Mouse (Mus musculus): Measurements from ENCODE around the gene Milr1. TPM values are rescaled to one million over a fixed set of nuclear protein-coding genes. Genes with fewer than 3 reads are reported as not detected.

The Milr1 gene
- 3.3 TPM for polyA plus RNA-seq (2014; fragmentation: Illumina TruSeq; extraction: RNeasy Lipid Tissue Mini Kit (QIAGEN cat#74804); ENCODE audit: low read depth, low replicate concordance)

GRCm38 (mm10) chr11:106751039-106752018 lies at the start of gene Milr1:
Gene Milr1 (plus strand): TSS chr11:106751226.

GRCm38 (mm10) chr11:106750121-106750751 lies 790 bp upstream of the Milr1 start, which contains the start of gene Pecam1:
Gene Pecam1 (minus strand): TSS chr11:106750628.

GRCm38 (mm10) chr11:106779388-106780088 lies 28.5 kb downstream of the Milr1 start, which contains the start of gene Polg2:
Gene Polg2 (minus strand): TSS chr11:106779537.

GRCm38 (mm10) chr11:106788775-106789459 lies 37.9 kb downstream of the Milr1 start, which contains the start of the genes Ddx5 and Cep95:
Gene Ddx5 (minus strand): TSS chr11:106789185.
Gene Cep95 (plus strand): TSS chr11:106789252.

Other genes starting within 250 kb of the Milr1 start
- gene Tex2, start 137.8 kb upstream of the Milr1 start, polyA plus RNA-seq (2014; fragmentation: Illumina TruSeq; extraction: RNeasy Lipid Tissue Mini Kit (QIAGEN cat#74804); ENCODE audit: low read depth, low replicate concordance): 32.8 TPM
- 41.6 TPM for gene Pecam1, start 598 bp upstream of the Milr1 start, polyA plus RNA-seq (2014; fragmentation: Illumina TruSeq; extraction: RNeasy Lipid Tissue Mini Kit (QIAGEN cat#74804); ENCODE audit: low read depth, low replicate concordance)
- gene Polg2, start 28.3 kb downstream of the Milr1 start, polyA plus RNA-seq (2014; fragmentation: Illumina TruSeq; extraction: RNeasy Lipid Tissue Mini Kit (QIAGEN cat#74804); ENCODE audit: low read depth, low replicate concordance): 3.4 TPM
- 1,437 TPM for gene Ddx5, start 38.0 kb downstream of the Milr1 start, polyA plus RNA-seq (2014; fragmentation: Illumina TruSeq; extraction: RNeasy Lipid Tissue Mini Kit (QIAGEN cat#74804); ENCODE audit: low read depth, low replicate concordance)
- 13.9 TPM for gene Cep95, start 38.0 kb downstream of the Milr1 start, polyA plus RNA-seq (2014; fragmentation: Illumina TruSeq; extraction: RNeasy Lipid Tissue Mini Kit (QIAGEN cat#74804); ENCODE audit: low read depth, low replicate concordance)
- 79.3 TPM for gene Smurf2, start 169.5 kb downstream of the Milr1 start, polyA plus RNA-seq (2014; fragmentation: Illumina TruSeq; extraction: RNeasy Lipid Tissue Mini Kit (QIAGEN cat#74804); ENCODE audit: low read depth, low replicate concordance)
- 61.0 TPM for gene Kpna2, start 248.3 kb downstream of the Milr1 start, polyA plus RNA-seq (2014; fragmentation: Illumina TruSeq; extraction: RNeasy Lipid Tissue Mini Kit (QIAGEN cat#74804); ENCODE audit: low read depth, low replicate concordance)